Mouse (Mus musculus) E14TG2a.4 (cell line): ENCODE results near the gene Ifi211.
"Not testable (repeated sequence)": the region's sequence is repeated elsewhere in the genome, so short reads cannot be mapped to it uniquely, and the experiment has no call there.

Experiments
- H3K27me3 ChIP-seq: 2 replicates; pipeline ENCODE4 v1.6.1; 2014; ENCODE audit warnings: low read length, control low read depth; ENCODE audit not compliant: insufficient read depth
- H3K36me3 ChIP-seq: 2 replicates; pipeline ENCODE4 v1.6.1; 2014; ENCODE audit warnings: low read length, control low read depth; ENCODE audit not compliant: insufficient read depth
- H3K4me1 ChIP-seq: replicated peaks from 2 replicates; pipeline ENCODE4 v1.6.1; 2014; ENCODE audit warnings: low read depth, low read length, control low read depth
- H3K4me3 ChIP-seq: replicated peaks from 2 replicates; pipeline ENCODE4 v1.5.1; 2014; ENCODE audit warnings: mild to moderate bottlenecking, low read length
- H3K9me3 ChIP-seq: 2 replicates; pipeline ENCODE4 v1.6.1; 2014; ENCODE audit warnings: low read length, control low read depth
- CTCF ChIP-seq: conservative IDR thresholded peaks from 2 replicates; pipeline ENCODE4 v1.5.1; 2014; ENCODE audit warnings: low read length
- NANOG ChIP-seq: IDR thresholded peaks from 2 replicates; pipeline ENCODE4 v1.6.1; 2014; ENCODE audit warnings: borderline replicate concordance, low read length, mixed read lengths
- POU5F1 ChIP-seq: IDR thresholded peaks from 2 replicates; pipeline ENCODE4 v1.6.1; 2014; ENCODE audit warnings: low read length, borderline replicate concordance

The Ifi211 gene

DNA sequence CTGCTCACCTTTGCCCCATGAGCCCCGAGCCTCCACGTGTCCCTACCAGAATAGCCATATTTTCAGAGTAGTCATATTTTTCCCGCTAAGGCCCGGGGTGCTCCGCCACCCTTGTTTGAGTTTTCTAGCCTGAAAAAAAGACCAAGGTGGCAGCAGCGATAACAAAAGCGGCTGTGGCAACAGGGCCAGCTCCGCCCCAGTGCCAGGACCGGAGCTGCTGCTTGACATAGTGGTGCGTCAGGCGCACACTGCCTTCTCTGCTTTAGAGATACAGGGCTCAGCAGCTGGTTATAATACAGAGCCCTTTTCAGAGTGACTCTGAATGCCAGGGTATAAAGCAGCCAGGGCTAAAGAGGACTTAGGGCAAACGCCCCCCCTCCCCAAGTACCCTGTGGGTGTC is 46.3 kb downstream of the Ifi211 start:
- H3K4me1 ChIP-seq, result no peaks in the 10 kb centered on the region
- TF ChIP-seq NANOG (no peak), POU5F1 (no peak), CTCF (no peak)
- H3K9me3 ChIP-seq, result peaks cover 29% of the 10 kb centered on the region
- H3K36me3 ChIP-seq, result no peaks in the 10 kb centered on the region
- H3K4me3 ChIP-seq, result peak overlapping the region; percentile 37; the same call in 1 of the 2 replicates
- H3K27me3 ChIP-seq, result no peaks in the 10 kb centered on the region

- not testable (repeated sequence) for H3K9me3 ChIP-seq, H3K36me3 ChIP-seq, H3K4me1 ChIP-seq, H3K27me3 ChIP-seq, H3K4me3 ChIP-seq
Measured at GRCm38 (mm10) chr1:173853711-173854110, 59.1 kb downstream of the Ifi211 start.

DNA sequence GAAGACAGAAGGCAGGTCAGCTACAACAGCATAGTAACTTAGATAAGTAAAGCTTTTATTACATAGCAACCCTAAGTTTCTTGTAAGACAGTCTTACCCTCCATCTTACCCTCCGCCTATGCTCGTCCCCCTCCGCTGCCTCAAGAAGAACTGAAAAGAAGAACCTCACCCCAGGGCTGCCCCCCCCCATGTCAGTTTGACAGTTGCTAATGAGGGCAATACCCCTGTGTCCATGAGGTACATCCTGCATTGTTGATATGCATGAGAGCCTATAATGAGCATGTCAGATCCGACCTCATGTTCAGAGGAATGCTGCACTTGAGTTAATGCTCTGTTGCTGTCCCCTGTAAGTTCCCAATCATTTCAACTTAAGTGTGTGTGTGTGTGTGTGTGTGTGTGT is 60.0 kb downstream of the Ifi211 start:
- not testable (repeated sequence) for H3K9me3 ChIP-seq, H3K27me3 ChIP-seq, H3K4me3 ChIP-seq, H3K36me3 ChIP-seq, H3K4me1 ChIP-seq
